Mouse (Mus musculus) monocyte, adult 59 days (primary cell): Measurements from ENCODE around the gene Olfr1431. TPM values are rescaled to one million over a fixed set of nuclear protein-coding genes. Genes with fewer than 3 reads are reported as not detected.

Experiments
- total RNA-seq, 2 experiments: library from RNA; stranded (reverse); gene quantifications; one replicate each; pipeline ENCODE4 v1.2.4; 2023

The Olfr1431 gene
- not detected for total RNA-seq

DNA sequence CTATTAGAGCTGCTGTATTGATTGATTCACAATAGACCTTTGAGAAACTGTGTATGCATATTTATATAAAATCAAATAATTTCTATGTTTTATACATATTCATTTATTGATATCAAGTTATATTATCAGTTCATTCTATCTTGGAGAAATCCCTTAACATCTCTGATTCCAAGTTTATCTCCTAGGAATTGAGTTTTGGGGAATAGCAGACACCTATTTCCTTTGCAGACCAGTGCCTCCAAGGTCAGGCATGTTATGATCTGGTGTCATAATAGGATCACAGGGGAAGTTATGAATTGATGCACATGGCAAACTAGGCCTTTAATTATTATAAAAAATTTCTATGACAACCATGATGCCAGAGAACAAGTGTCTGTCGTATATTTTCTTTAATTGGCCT, at the start of gene Olfr1431:
Gene Olfr1431, plus strand, starts transcription at position 301 of the 400 bp plus-strand sequence.

DNA sequence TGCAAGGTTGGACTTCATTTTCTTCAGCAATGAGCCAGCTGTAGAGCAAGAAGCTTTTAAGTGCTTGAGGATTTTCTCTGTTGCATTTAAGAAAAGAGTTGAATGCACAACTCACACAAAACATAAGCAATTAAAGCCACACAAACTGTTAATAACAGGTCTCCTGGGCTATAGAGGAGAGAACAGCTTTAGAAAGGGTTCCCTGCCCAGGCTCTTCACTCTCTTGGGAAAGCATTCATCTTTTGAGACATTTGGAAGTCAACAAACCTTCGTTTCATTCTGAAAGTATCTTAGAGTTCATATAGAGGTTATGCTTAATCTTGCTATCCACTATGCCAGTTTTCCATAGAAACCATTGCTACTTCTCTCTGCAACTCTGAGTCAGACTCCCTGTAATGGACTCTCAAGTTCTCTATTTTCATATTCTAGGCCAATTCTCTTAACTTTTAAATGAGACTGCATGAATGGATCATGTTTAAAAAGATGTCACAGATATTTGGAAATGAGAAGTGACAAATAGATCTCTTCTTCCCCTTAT, 30.3 kb upstream of the Olfr1431 start, which contains the start of gene Olfr1555-ps1:
Gene Olfr1555-ps1, minus strand, starts transcription at position 51 of the 538 bp plus-strand sequence.

DNA sequence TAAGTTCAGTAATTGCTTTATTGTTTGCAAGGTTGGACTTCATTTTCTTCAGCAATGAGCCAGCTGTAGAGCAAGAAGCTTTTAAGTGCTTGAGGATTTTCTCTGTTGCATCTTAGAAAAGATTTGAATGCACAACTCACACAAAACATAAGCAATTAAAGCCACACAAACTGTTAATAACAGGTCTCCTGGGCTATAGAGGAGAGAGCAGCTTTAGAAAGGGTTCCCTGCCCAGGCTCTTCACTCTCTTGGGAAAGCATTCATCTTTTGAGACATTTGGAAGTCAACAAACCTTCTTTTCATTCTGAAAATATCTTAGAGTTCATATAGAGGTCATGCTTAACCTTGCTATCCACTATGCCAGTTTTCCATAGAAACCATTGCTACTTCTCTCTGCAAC, 32.1 kb downstream of the Olfr1431 start, which contains the start of gene Olfr1432:
Gene Olfr1432, minus strand, starts transcription at position 101 of the 400 bp plus-strand sequence.

GRCm38 (mm10) chr19:12241559-12241958, 41.1 kb downstream of the Olfr1431 start, which contains the start of gene Olfr262:
TSS of gene Olfr262 (minus strand) at chr19:12241659.

GRCm38 (mm10) chr19:12260732-12261131, 60.3 kb downstream of the Olfr1431 start, which contains the start of gene Olfr235:
TSS of gene Olfr235 (plus strand) at chr19:12261032.

Other genes starting within 250 kb of the Olfr1431 start
- gene Osbp, start 234.7 kb upstream of the Olfr1431 start, total RNA-seq, result 10 to 100 TPM; 49.4 to 51.5 TPM
- not detected for gene Olfr1423, start 159.3 kb upstream of the Olfr1431 start, total RNA-seq
- not detected for gene Olfr1424, start 138.0 kb upstream of the Olfr1431 start, total RNA-seq
- gene Olfr1425, start 122.9 kb upstream of the Olfr1431 start, total RNA-seq, result not detected
- not detected for gene Olfr1426, start 108.6 kb upstream of the Olfr1431 start, total RNA-seq
- not detected for gene Olfr1427, start 97.3 kb upstream of the Olfr1431 start, total RNA-seq
- not detected for gene Olfr1428, start 84.7 kb upstream of the Olfr1431 start, total RNA-seq
- gene Olfr76, start 77.4 kb upstream of the Olfr1431 start, total RNA-seq, result not detected
- gene Olfr1555-ps1, start 30.5 kb upstream of the Olfr1431 start, total RNA-seq, result not detected
- not detected for gene Olfr1432, start 32.0 kb downstream of the Olfr1431 start, total RNA-seq
- gene Olfr262, start 41.0 kb downstream of the Olfr1431 start, total RNA-seq, result not detected
- gene Olfr235, start 60.4 kb downstream of the Olfr1431 start, total RNA-seq, result not detected
- not detected for gene Olfr1434, start 79.2 kb downstream of the Olfr1431 start, total RNA-seq
- not detected for gene Olfr1436, start 98.5 kb downstream of the Olfr1431 start, total RNA-seq
- gene Olfr1437, start 124.5 kb downstream of the Olfr1431 start, total RNA-seq, result not detected
- gene Olfr1438-ps1, start 135.3 kb downstream of the Olfr1431 start, total RNA-seq, result not detected
- not detected for gene Olfr1440, start 186.6 kb downstream of the Olfr1431 start, total RNA-seq
- not detected for gene Olfr1441, start 216.8 kb downstream of the Olfr1431 start, total RNA-seq
- gene Pfpl, start 227.3 kb downstream of the Olfr1431 start, total RNA-seq, result not detected